Mouse (Mus musculus): Measurements from ENCODE around the gene Ccdc85c. TPM values are rescaled to one million over a fixed set of nuclear protein-coding genes. Genes with fewer than 3 reads are reported as not detected.

Gene Ccdc85c
- under 1 TPM; 0.25 to 0.42 TPM for polyA plus RNA-seq (2017; shearing (Covaris generic))

- ATAC-seq: no peak
Measured at GRCm38 (mm10) chr12:108274661-108275507, at the start of gene Ccdc85c. TSS of gene Ccdc85c (minus strand) at chr12:108275425.

DNA sequence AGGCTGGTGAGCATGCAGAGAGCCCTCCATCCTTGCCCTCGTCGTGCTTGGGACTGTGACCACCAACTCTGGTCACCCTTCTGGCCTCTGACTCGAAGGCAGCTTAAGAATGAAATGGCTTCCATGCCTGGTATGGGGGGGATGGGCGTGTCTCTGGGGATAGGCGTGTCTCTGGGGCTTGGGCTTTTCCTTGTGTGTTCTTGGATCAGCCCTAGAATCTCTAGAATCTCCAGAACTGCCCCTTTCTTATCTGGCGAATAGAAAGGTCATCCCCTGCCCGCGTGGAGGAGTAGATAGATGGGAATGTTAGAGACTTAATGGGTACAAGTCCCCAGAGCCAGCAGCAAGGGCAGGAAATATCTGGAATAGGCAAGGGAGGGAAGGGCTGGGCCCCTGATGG is 44.9 kb upstream of the Ccdc85c start:
- no peak for ATAC-seq

- no peak for ATAC-seq
Measured at GRCm38 (mm10) chr12:108318499-108318898, 43.3 kb upstream of the Ccdc85c start.

DNA sequence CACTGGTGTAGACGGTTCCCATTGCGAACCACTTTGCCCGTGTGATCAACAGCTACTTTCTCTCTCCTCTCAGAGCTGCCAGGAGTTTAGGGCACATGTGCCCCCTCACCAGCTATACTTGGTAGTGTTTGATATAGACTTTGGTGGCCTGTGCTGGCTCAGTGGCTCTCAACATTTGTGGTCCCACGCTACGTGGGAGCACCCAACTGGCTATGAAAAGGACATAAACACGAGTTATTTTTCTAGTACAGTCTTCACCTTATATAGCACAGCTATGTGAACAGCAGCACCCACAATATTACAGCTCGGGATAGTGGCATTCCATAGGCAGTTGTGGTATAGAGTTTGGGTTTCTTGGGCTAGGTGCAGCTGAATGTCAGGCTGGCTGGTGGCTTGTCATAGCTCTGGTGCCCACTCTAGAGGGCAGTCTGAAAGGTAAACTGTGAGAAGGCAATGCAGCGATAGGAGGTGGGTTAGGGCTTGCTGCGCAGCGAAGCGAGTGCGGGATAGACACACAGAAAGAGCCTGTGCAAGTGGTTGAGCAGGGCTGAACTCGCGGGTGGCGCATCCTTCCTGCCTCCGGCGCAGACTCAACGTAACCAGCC is 42.7 kb upstream of the Ccdc85c start:
- no peak for ATAC-seq

DNA sequence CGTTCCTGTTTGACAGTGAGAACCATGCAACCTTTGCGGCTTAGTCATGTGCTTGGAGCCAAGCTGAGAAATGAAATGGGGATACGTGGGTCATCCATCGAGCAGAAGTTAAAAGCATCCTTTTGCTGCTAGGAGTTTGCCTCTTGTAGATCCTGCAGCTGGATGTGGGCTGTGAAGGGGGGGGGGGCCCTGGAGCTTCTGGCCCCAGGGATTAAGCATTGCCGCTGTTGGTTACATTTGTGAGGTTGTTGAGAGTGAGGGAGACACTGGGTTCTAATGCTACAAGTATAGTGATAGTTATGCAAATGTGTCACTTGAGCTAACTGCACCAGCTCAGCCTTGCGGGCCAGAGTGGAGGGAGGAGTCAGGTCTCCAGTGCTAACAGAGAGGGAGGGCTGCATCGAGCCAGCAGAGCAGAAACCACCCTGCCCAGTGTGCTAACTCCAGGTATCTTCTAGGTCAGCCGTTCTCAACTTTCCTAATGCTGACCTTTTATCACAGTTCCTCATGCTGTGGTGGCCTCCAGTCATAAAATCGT is 42.0 kb upstream of the Ccdc85c start:
- no peak for ATAC-seq

- ATAC-seq: no peak
Measured at GRCm38 (mm10) chr12:108316655-108317054, 41.4 kb upstream of the Ccdc85c start.

- no peak for ATAC-seq
Measured at GRCm38 (mm10) chr12:108315818-108316217, 40.6 kb upstream of the Ccdc85c start.

DNA sequence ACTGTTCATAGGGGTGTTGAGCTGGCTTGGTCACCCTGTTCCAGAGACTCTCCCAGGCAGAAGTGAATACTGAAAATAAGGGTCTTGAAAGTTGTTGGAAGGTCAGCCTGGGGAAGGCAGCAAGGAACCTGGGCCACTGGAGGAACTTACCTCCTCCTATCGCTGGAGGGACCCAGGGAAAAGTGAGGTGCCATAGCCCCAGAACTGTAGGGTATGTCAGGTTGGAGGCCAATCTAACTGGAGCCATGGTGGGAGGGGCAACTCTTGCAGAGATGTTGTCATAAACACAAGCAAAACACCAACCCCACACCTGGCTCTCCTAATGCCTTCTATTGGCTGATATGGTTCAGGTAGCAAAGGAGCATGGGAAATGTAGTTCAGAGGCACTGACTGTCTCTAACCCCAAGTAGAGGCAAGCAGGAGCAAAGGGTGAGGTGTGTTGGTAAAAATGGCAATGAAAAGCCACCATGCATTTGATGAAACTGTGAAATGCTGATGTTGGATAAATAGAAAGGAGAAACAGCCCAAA is 38.1 kb upstream of the Ccdc85c start:
- no peak for ATAC-seq

DNA sequence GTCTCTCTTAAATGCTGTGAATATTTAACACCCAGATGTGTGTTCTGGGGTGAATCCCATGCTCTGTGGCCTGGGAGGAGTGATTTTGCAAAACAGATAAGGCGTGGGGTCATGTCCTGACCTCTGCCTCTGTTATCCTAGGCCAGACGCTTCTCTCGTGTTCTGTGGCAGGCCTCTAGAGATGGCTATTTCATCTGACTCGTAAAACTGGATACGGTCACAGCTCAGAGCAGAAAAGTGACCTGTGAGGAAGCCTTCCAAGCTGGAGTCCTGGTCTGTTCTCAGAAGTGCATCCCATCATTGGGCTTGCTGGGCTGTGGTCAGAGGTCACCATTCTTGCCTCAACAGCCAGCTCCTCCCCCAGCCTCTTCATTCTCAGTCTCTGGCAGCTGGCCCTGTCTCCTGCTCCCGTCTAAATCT is 37.2 kb upstream of the Ccdc85c start:
- no peak for ATAC-seq

DNA sequence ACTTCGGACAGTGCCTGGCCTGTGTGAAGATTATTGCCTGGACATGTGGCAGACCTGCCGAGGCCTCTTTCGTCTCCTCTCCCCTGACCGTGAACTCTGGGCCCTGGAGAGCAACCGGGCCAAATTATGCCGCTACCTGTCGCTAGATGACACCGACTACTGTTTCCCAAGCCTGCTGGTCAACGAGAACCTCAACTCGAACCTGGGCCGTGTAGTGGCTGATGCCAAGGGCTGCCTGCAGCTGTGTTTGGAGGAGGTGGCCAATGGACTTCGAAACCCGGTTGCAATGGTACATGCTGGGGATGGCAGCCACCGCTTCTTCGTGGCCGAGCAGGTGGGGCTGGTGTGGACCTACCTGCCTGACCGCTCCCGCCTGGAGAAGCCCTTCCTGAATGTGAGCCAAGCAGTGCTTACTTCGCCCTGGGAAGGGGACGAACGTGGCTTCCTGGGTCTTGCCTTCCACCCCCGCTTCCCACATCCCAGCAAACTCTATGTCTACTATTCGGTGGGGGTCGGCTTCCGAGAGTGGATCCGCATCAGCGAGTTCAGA is 36.6 kb upstream of the Ccdc85c start:
- ATAC-seq: no peak

GRCm38 (mm10) chr12:108310456-108311027 is 35.3 kb upstream of the Ccdc85c start:
- ATAC-seq: no peak

DNA sequence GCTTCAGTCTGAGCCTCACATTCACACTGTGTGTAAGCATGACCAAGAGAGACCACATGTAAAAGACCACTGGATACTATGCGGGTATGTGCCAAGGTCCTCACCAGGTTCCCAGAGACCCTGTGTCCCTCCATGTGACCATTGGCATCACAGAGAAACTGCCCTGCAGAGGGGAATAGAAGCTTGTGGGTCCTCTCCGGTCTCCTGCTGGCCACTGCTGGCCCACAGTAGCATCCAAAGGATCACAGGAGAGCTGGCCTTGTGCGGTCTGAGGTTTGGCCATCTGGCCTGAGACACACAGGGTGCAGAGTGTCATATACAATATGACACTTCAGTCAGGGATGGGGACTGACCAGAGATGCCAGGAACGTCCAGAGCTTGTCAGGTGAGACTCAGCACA is 34.8 kb upstream of the Ccdc85c start:
- ATAC-seq: no peak

DNA sequence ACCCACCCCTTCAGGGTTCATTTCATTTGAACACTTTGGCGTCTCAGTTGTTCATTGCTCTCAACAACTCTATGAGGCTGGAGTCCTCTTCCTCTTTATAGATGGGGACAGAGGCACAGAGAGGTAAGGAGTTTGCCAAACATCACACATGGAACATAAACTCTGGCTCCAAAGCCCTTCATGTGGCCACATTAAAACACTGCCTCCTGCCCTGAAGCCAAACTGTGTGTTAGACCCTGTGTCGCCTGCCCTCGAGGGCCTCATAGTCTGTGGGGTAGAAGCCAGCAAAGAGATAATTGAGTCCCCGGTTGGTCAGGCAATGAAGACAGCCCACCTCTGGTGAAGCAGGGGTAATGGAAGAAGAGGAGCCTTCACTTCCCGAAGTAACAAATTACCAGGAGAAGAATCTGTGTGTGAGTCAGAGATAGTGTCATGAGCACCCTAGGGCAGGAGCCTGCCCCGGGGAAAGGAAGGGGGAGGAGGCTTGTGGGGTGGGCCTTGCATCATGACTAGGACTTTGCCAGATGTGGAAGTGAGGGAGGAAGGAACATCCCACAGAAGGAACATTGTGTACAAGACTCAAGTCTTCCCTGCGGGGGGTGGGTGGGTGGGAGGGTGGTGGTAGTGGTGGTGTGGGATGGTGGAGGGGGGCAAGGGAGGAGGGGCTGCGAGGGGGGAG is 34.0 kb upstream of the Ccdc85c start:
- no peak for ATAC-seq

GRCm38 (mm10) chr12:108308363-108308856 is 33.2 kb upstream of the Ccdc85c start:
- ATAC-seq: no peak

- no peak for ATAC-seq
Measured at GRCm38 (mm10) chr12:108307553-108307952, 32.3 kb upstream of the Ccdc85c start.

GRCm38 (mm10) chr12:108305812-108306794 is 30.9 kb upstream of the Ccdc85c start, which contains the start of gene Hhipl1:
TSS of gene Hhipl1 (plus strand) at chr12:108306270.
- ATAC-seq: no peak

GRCm38 (mm10) chr12:108305172-108305571 is 29.9 kb upstream of the Ccdc85c start:
- ATAC-seq: no peak

DNA sequence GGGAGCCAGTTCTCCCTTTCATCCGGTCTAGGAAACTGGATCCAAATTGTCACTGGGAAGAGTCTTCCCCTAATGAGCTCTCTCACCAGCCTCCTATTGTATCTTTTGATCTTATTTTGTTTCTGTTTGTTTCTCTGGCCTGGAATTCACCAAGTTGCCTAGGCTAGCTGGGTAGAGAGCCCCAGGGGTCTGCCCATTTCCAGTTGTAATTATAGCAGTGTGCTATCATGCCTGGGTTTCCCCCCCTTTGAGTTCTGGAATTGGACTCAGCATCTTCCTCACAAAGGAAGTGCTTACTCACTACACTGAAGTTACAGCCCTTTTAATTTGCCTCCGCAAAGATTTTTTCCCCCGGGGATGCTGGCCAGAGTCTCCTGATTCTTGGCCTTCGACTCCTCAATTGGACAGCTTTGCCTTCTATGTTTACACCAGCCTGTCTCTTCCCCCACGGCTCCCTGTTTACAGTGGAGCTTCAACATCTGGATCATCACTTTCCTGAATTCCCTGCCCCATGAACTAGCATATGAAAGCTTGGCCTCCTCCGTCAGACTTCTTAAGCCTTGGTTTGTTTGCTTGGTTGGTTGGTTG is 28.6 kb upstream of the Ccdc85c start:
- ATAC-seq: no peak

DNA sequence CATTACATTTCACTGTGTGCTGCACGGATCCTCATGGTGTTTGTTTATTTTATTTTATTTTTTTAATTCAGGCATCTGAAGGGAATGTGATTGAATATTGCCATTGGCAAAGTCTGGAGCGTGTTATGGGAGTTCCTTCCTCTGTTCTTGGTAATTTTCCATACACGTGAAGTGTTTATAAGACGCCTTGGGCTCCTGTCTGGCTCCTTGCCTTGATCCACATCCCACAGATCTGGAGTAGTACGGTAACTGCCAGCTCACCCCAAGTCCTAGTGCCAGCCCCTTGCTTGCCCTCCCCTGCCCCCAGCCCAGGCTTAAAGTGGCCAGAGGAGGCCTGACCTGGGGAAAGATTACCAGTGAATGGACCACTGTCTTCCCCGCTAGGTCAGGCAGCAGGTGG is 25.8 kb upstream of the Ccdc85c start:
- ATAC-seq: no peak

- ATAC-seq: no peak
Measured at GRCm38 (mm10) chr12:108297033-108297432, 21.8 kb upstream of the Ccdc85c start.

Data from activated CD4-positive, CD25-positive, alpha-beta regulatory T cell, adult 4 months (primary cell).